Mouse (Mus musculus): Measurements from ENCODE around the gene Tmco4.

Tmco4 gene

GRCm38 (mm10) chr4:139092356-139093195 lies 119.9 kb downstream of the Tmco4 start, which contains the start of gene Nbl1:
Nbl1 (minus strand) TSS chr4:139092993.
- no peak for DNase-seq (ENCODE audit: low spot score in 2 of 2)

- no peak for DNase-seq (ENCODE audit: low spot score in 2 of 2)
Measured at GRCm38 (mm10) chr4:139093196-139093530, 120.5 kb downstream of the Tmco4 start.

GRCm38 (mm10) chr4:139095406-139095805 lies 122.7 kb downstream of the Tmco4 start:
- DNase-seq (ENCODE audit: low spot score in 2 of 2) = no peak

- DNase-seq (ENCODE audit: low spot score in 2 of 2) = no peak
Measured at GRCm38 (mm10) chr4:139096201-139096600, 123.5 kb downstream of the Tmco4 start.

GRCm38 (mm10) chr4:139100326-139100725 lies 127.6 kb downstream of the Tmco4 start:
- no peak for DNase-seq (ENCODE audit: low spot score in 2 of 2)

GRCm38 (mm10) chr4:139101546-139101945 lies 128.9 kb downstream of the Tmco4 start:
- DNase-seq (ENCODE audit: low spot score in 2 of 2) = no peak

GRCm38 (mm10) chr4:139105453-139105852 lies 132.8 kb downstream of the Tmco4 start:
- DNase-seq (ENCODE audit: low spot score in 2 of 2) = no peak

All from frontal cortex, postnatal 36 days (tissue).